Mouse (Mus musculus): ENCODE data around the gene Plb1. TPM values are rescaled to one million over a fixed set of nuclear protein-coding genes. Genes with fewer than 3 reads are reported as not detected.

The Plb1 gene
- total and polyA plus RNA-seq, 2 experiments from 2014 or later: 0.10 to 0.16 TPM

- Histone ChIP-seq H3K27ac (no peak overlapping the region), H3K36me3 (ENCODE audit: insufficient read depth, low read length) (no peaks in the 10 kb centered on the region), H3K4me2 (ENCODE audit: low read depth, low read length) (no peak overlapping the region), H3K9ac (replicated peaks; ENCODE audit: low read length) (no peak overlapping the region), H3K27me3 (ENCODE audit: insufficient read depth, low read length) (no peaks in the 10 kb centered on the region), H3K4me3 (ENCODE audit: low read length) (no peak overlapping the region), H3K9me3 (ENCODE audit: low read length) (no peaks in the 10 kb centered on the region), H3K4me1 (ENCODE audit: insufficient read depth, low read length) (no peaks in the 10 kb centered on the region)
- no peak for TF ChIP-seq CTCF (IDR thresholded peaks at IDR 0.05; ENCODE audit: low read depth)
- 63% methylated on average over 2 of the region's 2 CpGs for WGBS
- DNase-seq (ENCODE audit: low spot score): no peak
- ATAC-seq: no peak
Observed at GRCm38 (mm10) chr5:32211011-32211410, 21.5 kb upstream of the Plb1 start.

- ATAC-seq (no peak), DNase-seq (ENCODE audit: low spot score) (no peak)
Observed at GRCm38 (mm10) chr5:32213746-32214145, 18.8 kb upstream of the Plb1 start.

GRCm38 (mm10) chr5:32215510-32215909 is 17.0 kb upstream of the Plb1 start:
- DNase-seq (ENCODE audit: low spot score): peak; percentile 46
- no peak overlapping the region for H3K4me2 ChIP-seq (ENCODE audit: low read depth, low read length)
- no peak overlapping the region for H3K9ac ChIP-seq (replicated peaks; ENCODE audit: low read length)
- ATAC-seq: no peak
- no peaks in the 10 kb centered on the region for H3K9me3 ChIP-seq (ENCODE audit: low read length)
- no peak overlapping the region for H3K27ac ChIP-seq
- no peaks in the 10 kb centered on the region for H3K27me3 ChIP-seq (ENCODE audit: insufficient read depth, low read length)
- no peaks in the 10 kb centered on the region for H3K36me3 ChIP-seq (ENCODE audit: insufficient read depth, low read length)
- 79% methylated on average over 10 of the region's 10 CpGs for WGBS
- peak; percentile 54 for TF ChIP-seq CTCF (IDR thresholded peaks at IDR 0.05; ENCODE audit: low read depth)
- no peaks in the 10 kb centered on the region for H3K4me1 ChIP-seq (ENCODE audit: insufficient read depth, low read length)
- H3K4me3 ChIP-seq (ENCODE audit: low read length): no peak overlapping the region

More at GRCm38 (mm10) chr5:32213746-32214145, 18.8 kb upstream of the Plb1 start:
- no peak overlapping the region for H3K27ac ChIP-seq
- H3K4me2 ChIP-seq (ENCODE audit: low read depth, low read length): no peak overlapping the region
- H3K4me3 ChIP-seq (ENCODE audit: low read length): no peak overlapping the region
- H3K9me3 ChIP-seq (ENCODE audit: low read length): no peaks in the 10 kb centered on the region
- no peak overlapping the region for H3K9ac ChIP-seq (replicated peaks; ENCODE audit: low read length)
- TF ChIP-seq CTCF (IDR thresholded peaks at IDR 0.05; ENCODE audit: low read depth): no peak
- no peaks in the 10 kb centered on the region for H3K36me3 ChIP-seq (ENCODE audit: insufficient read depth, low read length)
- no peaks in the 10 kb centered on the region for H3K27me3 ChIP-seq (ENCODE audit: insufficient read depth, low read length)
- 37% methylated on average over 4 of the region's 4 CpGs for WGBS
- no peaks in the 10 kb centered on the region for H3K4me1 ChIP-seq (ENCODE audit: insufficient read depth, low read length)

GRCm38 (mm10) chr5:32216465-32216864 is 16.0 kb upstream of the Plb1 start:
- Histone ChIP-seq H3K9ac (replicated peaks; ENCODE audit: low read length) (no peak overlapping the region), H3K4me2 (ENCODE audit: low read depth, low read length) (no peak overlapping the region), H3K36me3 (ENCODE audit: insufficient read depth, low read length) (no peaks in the 10 kb centered on the region), H3K9me3 (ENCODE audit: low read length) (no peaks in the 10 kb centered on the region), H3K4me1 (ENCODE audit: insufficient read depth, low read length) (no peaks in the 10 kb centered on the region), H3K27me3 (ENCODE audit: insufficient read depth, low read length) (no peaks in the 10 kb centered on the region), H3K4me3 (ENCODE audit: low read length) (no peak overlapping the region), H3K27ac (no peak overlapping the region)
- DNase-seq (ENCODE audit: low spot score) (no peak), ATAC-seq (no peak)
- no peak for TF ChIP-seq CTCF (IDR thresholded peaks at IDR 0.05; ENCODE audit: low read depth)
- 70% methylated on average over 4 of the region's 4 CpGs for whole genome bisulfite sequencing

GRCm38 (mm10) chr5:32217477-32217876 is 15.0 kb upstream of the Plb1 start:
- ATAC-seq (no peak), DNase-seq (ENCODE audit: low spot score) (no peak)
- no peak overlapping the region for H3K27ac ChIP-seq
- H3K9ac ChIP-seq (replicated peaks; ENCODE audit: low read length): no peak overlapping the region
- no peak overlapping the region for H3K4me3 ChIP-seq (ENCODE audit: low read length)
- no peak for TF ChIP-seq CTCF (IDR thresholded peaks at IDR 0.05; ENCODE audit: low read depth)
- H3K4me1 ChIP-seq (ENCODE audit: insufficient read depth, low read length): no peaks in the 10 kb centered on the region
- no peaks in the 10 kb centered on the region for H3K27me3 ChIP-seq (ENCODE audit: insufficient read depth, low read length)
- H3K36me3 ChIP-seq (ENCODE audit: insufficient read depth, low read length): no peaks in the 10 kb centered on the region
- H3K9me3 ChIP-seq (ENCODE audit: low read length): no peaks in the 10 kb centered on the region
- no peak overlapping the region for H3K4me2 ChIP-seq (ENCODE audit: low read depth, low read length)
- WGBS: 77% methylated on average over 8 of the region's 8 CpGs

GRCm38 (mm10) chr5:32230372-32230771 is 2.1 kb upstream of the Plb1 start:
- Histone ChIP-seq H3K36me3 (ENCODE audit: insufficient read depth, low read length) (no peaks in the 10 kb centered on the region), H3K4me2 (ENCODE audit: low read depth, low read length) (no peak overlapping the region), H3K9ac (replicated peaks; ENCODE audit: low read length) (no peak overlapping the region), H3K9me3 (ENCODE audit: low read length) (no peaks in the 10 kb centered on the region), H3K27ac (no peak overlapping the region), H3K27me3 (ENCODE audit: insufficient read depth, low read length) (no peaks in the 10 kb centered on the region), H3K4me3 (ENCODE audit: low read length) (no peak overlapping the region), H3K4me1 (ENCODE audit: insufficient read depth, low read length) (no peaks in the 10 kb centered on the region)
- TF ChIP-seq CTCF (IDR thresholded peaks at IDR 0.05; ENCODE audit: low read depth): peak; percentile 74
- 41% methylated on average over 4 of the region's 4 CpGs for WGBS
- DNase-seq (ENCODE audit: low spot score) (peak; percentile 39), ATAC-seq (no peak)

- no peak for DNase-seq (ENCODE audit: low spot score)
- H3K27me3 ChIP-seq (ENCODE audit: insufficient read depth, low read length): no peaks in the 10 kb centered on the region
- no peak overlapping the region for H3K27ac ChIP-seq
- H3K36me3 ChIP-seq (ENCODE audit: insufficient read depth, low read length): no peaks in the 10 kb centered on the region
- H3K4me2 ChIP-seq (ENCODE audit: low read depth, low read length): no peak overlapping the region
- no peaks in the 10 kb centered on the region for H3K9me3 ChIP-seq (ENCODE audit: low read length)
- ATAC-seq: no peak
- TF ChIP-seq CTCF (IDR thresholded peaks at IDR 0.05; ENCODE audit: low read depth): no peak
- 83% methylated on average over 2 of the region's 2 CpGs for WGBS
- no peak overlapping the region for H3K9ac ChIP-seq (replicated peaks; ENCODE audit: low read length)
- H3K4me3 ChIP-seq (ENCODE audit: low read length): no peak overlapping the region
- no peaks in the 10 kb centered on the region for H3K4me1 ChIP-seq (ENCODE audit: insufficient read depth, low read length)
Observed at GRCm38 (mm10) chr5:32239337-32239736, 6.8 kb downstream of the Plb1 start.

Data from hindbrain, postnatal 0 days (tissue).